Mouse (Mus musculus): Measurements from ENCODE around the gene Dclk3.

- TF ChIP-seq POLR2A (IDR thresholded peaks at IDR 0.05; ENCODE audit: borderline replicate concordance, control insufficient read depth, low read depth, low read length) (no peak), CTCF (IDR thresholded peaks at IDR 0.05; ENCODE audit: control insufficient read depth, insufficient read depth, low read length) (no peak)
These were observed at the start of gene Dclk3 for GRCm38 (mm10) chr9:111438904-111439835.
